Mouse (Mus musculus) hindbrain, embryonic 11.5 days (tissue): ENCODE results near the gene Gm49325. TPM values are rescaled to one million over a fixed set of nuclear protein-coding genes. Genes with fewer than 3 reads are reported as not detected.
"Not testable (repeated sequence)": the region's sequence is repeated elsewhere in the genome, so short reads cannot be mapped to it uniquely, and the experiment has no call there.

Source experiments
- ATAC-seq: fragments of 200-750 bp; cut with Nextera tagmentation; 2 replicates; pipeline ENCODE4 v1.8.0; 2017; ENCODE audit warnings: mild to moderate bottlenecking, moderate TSS enrichment, moderate library complexity; ENCODE audit not compliant: low FRiP score
- DNase-seq: peaks from one replicate; pipeline ENCODE4 v3.0.0-alpha.2; 2015; ENCODE audit warnings: low spot score
- H3K27ac ChIP-seq: fragments of 300-500 bp; sonication (generic); 2 replicates; pipeline ENCODE4 v1.5.1; 2014; ENCODE audit warnings: mild to moderate bottlenecking, low read depth, low read length
- H3K27me3 ChIP-seq: fragments of 300-500 bp; sonication (generic); 2 replicates; pipeline ENCODE4 v1.6.1; 2014; ENCODE audit warnings: mild to moderate bottlenecking, low read length, moderate library complexity, mixed read lengths; ENCODE audit not compliant: control insufficient read depth, insufficient read depth
- H3K36me3 ChIP-seq: fragments of 300-500 bp; sonication (generic); 2 replicates; pipeline ENCODE4 v1.6.1; 2014; ENCODE audit warnings: mild to moderate bottlenecking, low read length, moderate library complexity, mixed read lengths; ENCODE audit not compliant: control insufficient read depth, insufficient read depth
- H3K4me1 ChIP-seq: fragments of 300-500 bp; sonication (generic); replicated peaks from 2 replicates; pipeline ENCODE4 v1.6.1; 2014; ENCODE audit warnings: low read length, mixed read lengths; ENCODE audit not compliant: control insufficient read depth, insufficient read depth
- H3K4me2 ChIP-seq: fragments of 300-500 bp; sonication (generic); replicated peaks from 2 replicates; pipeline ENCODE4 v1.6.1; 2014; ENCODE audit warnings: mild to moderate bottlenecking, low read depth, low read length
- H3K4me3 ChIP-seq: fragments of 300-500 bp; sonication (generic); 2 replicates; pipeline ENCODE4 v1.5.1; 2014; ENCODE audit warnings: low read depth, low read length
- H3K9ac ChIP-seq: fragments of 300-500 bp; sonication (generic); 2 replicates; pipeline ENCODE4 v1.6.1; 2014; ENCODE audit warnings: low read depth, low read length
- H3K9me3 ChIP-seq: fragments of 300-500 bp; sonication (generic); 2 replicates; pipeline ENCODE4 v1.6.1; 2016; ENCODE audit warnings: low read length; ENCODE audit not compliant: control insufficient read depth
- WGBS: fragments of 180-500 bp; shearing (Covaris S2); extraction: QIAGEN DNeasy Blood & Tissue Kit; methylation state at CpG from one replicate; pipeline ENCODE4 v1.1.7; 2014; 5-methylcytosine and 5-hydroxymethylcytosine counted together
- polyA plus RNA-seq: library from polyadenylated mRNA; unstranded; fragments of >200 nt; fragmentation: Nextera tagmentation; extraction: Ambion mirVana; gene quantifications from 2 replicates; pipeline ENCODE4 v1.2.1, GENCODE M21; 2014

The Gm49325 gene
- polyA plus RNA-seq, 1 experiment from 2014 or later, result not detected

DNA sequence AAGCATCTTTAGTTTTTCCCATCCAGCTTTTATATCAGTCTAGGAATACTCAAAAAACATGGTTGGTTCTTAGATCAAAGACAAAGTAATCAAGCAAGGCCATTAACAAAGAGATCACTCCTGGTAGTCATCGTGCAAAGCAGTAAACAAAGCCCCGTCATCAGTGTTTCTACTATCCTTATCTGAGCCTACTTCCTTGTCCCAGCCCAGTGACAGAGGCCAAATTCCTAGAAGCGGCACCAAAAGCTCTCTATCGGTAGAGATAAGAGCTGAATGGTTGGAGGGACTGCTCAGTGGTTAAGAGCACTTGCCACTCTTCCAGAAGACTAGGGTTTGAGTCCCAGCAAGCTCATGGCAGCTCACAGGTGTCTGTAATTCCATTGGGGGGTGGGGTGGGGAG lies 65.5 kb downstream of the Gm49325 start:
- DNase-seq, result no peak

DNA sequence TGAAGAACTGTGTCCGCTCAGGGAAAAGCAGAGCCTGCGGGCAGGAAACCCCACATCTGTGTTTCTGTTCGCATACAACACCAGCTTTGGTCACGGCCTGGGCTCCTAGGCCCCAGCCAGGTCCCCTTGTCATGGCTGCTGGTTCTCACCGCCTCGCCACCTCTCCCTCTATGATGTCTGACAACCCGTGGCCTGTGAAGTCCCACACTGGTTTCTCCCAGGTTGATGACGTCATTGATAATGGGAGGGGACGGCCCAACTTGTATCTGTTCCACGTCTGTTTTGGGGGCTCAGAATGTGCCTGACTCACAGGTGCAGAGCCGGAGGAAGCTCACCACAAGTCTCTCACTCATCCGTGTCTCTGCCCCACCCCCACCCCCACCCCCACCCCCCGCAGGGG lies 67.8 kb downstream of the Gm49325 start:
- H3K27ac ChIP-seq, result no peak overlapping the region
- H3K36me3 ChIP-seq, result no peaks in the 10 kb centered on the region
- ATAC-seq, result no peak
- 49% methylated on average over 13 of the region's 13 CpGs for WGBS
- no peak overlapping the region for H3K4me2 ChIP-seq
- H3K4me3 ChIP-seq, result no peak overlapping the region
- H3K9ac ChIP-seq, result no peak overlapping the region
- no peak for DNase-seq
- H3K9me3 ChIP-seq, result no peaks in the 10 kb centered on the region
- H3K27me3 ChIP-seq, result peaks cover 18% of the 10 kb centered on the region
- H3K4me1 ChIP-seq, result no peaks in the 10 kb centered on the region; the same call in 1 of the 2 replicates

More for the DNA sequence above, 65.5 kb downstream of the Gm49325 start:
- Histone ChIP-seq H3K4me3 (no peak overlapping the region), H3K36me3 (no peaks in the 10 kb centered on the region), H3K9ac (no peak overlapping the region), H3K4me2 (no peak overlapping the region), H3K9me3 (no peaks in the 10 kb centered on the region), H3K27me3 (no peaks in the 10 kb centered on the region; the same call in 1 of the 2 replicates), H3K4me1 (no peaks in the 10 kb centered on the region), H3K27ac (no peak overlapping the region)
- 82% methylated on average over 4 of the region's 4 CpGs for WGBS
- no peak for ATAC-seq

DNA sequence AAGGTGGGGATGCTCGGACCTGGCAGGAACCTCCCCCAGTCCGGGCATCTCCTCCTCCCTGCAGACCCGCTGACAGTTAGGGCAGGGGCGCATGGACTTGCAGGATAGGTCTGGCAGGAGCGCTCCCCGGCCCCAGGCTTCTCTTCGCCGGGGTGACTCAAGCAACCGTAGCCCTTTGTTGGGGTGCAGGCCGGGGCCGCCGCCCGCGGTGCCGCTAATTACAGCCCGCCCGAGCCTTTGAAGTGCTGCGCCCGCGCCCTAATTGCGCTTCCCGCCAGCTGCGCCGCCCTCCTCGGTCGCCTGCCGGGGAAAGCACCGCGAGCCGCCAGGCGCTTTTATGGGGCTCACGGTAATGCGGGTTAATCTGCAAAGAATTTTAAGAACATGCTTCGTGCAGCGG lies 71.6 kb downstream of the Gm49325 start:
- H3K27ac ChIP-seq, result no peak overlapping the region
- no peaks in the 10 kb centered on the region for H3K36me3 ChIP-seq
- no peaks in the 10 kb centered on the region; the same call in 1 of the 2 replicates for H3K4me1 ChIP-seq
- H3K9me3 ChIP-seq, result no peaks in the 10 kb centered on the region
- DNase-seq, result peak; percentile 48
- peak overlapping the region; percentile 28 for H3K4me3 ChIP-seq
- peaks cover 20% of the 10 kb centered on the region for H3K27me3 ChIP-seq
- WGBS, result 0% methylated on average over 35 of the region's 35 CpGs
- no peak overlapping the region for H3K9ac ChIP-seq
- peak overlapping the region; percentile 56 for H3K4me2 ChIP-seq
- peak; percentile 17; the same call in 1 of the 2 replicates for ATAC-seq

DNA sequence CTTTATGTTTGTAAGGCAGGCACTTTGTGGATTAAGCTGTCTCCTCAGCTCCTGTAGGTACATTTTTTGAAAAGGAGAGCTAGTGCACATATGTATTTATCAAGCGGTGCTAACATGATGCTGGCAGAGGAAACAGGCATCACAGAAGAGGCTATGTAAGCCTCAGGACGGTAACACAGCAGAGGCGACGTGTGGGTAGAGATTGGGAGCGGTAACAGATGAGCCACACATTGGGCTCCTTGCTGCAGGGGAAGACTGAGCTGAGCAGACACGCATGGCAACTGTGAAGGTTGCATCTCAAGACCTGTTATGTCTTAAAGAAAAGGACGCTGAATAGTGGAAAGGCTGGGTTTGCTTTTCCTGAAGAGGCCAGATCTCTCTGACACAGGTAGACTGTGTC lies 77.0 kb downstream of the Gm49325 start:
- no peak for DNase-seq
- Histone ChIP-seq H3K4me3 (no peak overlapping the region), H3K36me3 (no peaks in the 10 kb centered on the region), H3K9me3 (no peaks in the 10 kb centered on the region), H3K4me1 (no peaks in the 10 kb centered on the region), H3K27ac (no peak overlapping the region), H3K4me2 (no peak overlapping the region), H3K27me3 (peaks cover 25% of the 10 kb centered on the region), H3K9ac (no peak overlapping the region)
- ATAC-seq, result no peak
- 75% methylated on average over 7 of the region's 7 CpGs for WGBS

DNA sequence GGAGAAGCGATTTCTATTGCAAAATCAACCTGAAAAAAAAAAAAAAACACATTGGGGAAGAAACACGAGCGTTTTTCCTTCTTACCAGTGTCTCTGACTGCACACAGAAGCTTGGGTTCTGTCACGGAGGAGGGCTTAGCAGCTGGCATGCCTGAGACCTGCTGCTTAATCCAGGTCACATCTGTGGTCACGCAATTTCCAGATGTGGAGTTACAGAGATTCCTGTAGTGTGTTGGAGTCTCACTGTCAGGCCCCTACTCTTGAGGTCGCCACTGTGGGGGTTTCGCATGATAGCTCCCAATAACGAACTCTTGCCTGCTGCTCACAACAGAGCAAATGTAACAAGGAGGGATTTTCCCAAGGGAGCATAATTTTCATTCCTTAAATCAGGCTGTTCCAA lies 78.2 kb downstream of the Gm49325 start:
- Histone ChIP-seq H3K27me3 (peaks cover 17% of the 10 kb centered on the region), H3K4me1 (no peaks in the 10 kb centered on the region), H3K36me3 (no peaks in the 10 kb centered on the region), H3K4me3 (no peak overlapping the region), H3K27ac (no peak overlapping the region), H3K4me2 (no peak overlapping the region), H3K9ac (no peak overlapping the region), H3K9me3 (no peaks in the 10 kb centered on the region)
- ATAC-seq, result no peak
- no peak for DNase-seq
- WGBS, result 44% methylated on average over 8 of the region's 8 CpGs

DNA sequence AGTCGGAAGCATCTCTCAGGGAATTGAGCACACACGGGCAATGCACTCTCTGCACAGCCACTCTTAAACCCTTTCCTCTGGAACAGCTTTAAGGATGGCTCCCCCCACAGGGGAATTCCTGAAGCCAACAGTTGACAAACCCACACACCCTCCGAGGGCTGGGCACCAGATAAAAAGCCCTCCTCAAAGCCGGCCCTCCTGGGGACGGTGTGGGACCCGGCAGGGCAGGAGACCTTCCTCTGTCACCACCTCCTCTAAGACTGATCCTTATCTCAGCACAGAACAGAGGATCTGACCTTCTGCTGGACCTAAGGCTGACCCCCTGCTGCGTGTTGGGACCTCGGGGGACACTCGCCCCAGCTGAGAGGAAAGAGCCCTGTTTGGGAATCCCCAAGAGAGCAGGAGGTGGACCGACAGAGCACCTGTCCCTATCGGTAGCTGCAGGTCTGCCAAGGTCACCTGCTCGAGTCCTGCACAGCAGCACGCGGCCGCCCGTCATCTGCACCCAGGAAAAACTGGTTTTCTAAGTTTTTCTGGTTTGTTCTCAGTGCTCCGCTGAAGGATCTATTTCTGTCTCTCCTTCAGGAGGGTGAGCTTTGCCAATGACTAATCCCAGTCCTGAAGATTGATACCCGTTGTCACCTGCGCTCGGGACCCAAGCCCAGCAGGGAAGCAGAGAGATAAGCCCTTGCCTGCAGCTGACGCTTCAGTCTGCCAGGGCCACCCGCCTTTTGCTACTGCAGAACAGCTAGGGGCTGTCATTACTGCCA lies 80.1 kb downstream of the Gm49325 start, which contains the start of gene Tspear:
Gene Tspear, plus strand, starts transcription at position 675 of the 770 bp plus-strand sequence.
- Histone ChIP-seq H3K27ac (no peak within 1 kb of the TSS), H3K4me2 (no peak within 1 kb of the TSS), H3K36me3 (no peaks in the 10 kb centered on the region), H3K4me3 (no peak within 1 kb of the TSS), H3K9ac (no peak within 1 kb of the TSS), H3K27me3 (peaks cover 17% of the 10 kb centered on the region), H3K4me1 (no peaks in the 10 kb centered on the region), H3K9me3 (no peaks in the 10 kb centered on the region)
- ATAC-seq, result no peak
- WGBS, result 5% methylated on average over 22 of the region's 22 CpGs
- DNase-seq, result peak; percentile 5

DNA sequence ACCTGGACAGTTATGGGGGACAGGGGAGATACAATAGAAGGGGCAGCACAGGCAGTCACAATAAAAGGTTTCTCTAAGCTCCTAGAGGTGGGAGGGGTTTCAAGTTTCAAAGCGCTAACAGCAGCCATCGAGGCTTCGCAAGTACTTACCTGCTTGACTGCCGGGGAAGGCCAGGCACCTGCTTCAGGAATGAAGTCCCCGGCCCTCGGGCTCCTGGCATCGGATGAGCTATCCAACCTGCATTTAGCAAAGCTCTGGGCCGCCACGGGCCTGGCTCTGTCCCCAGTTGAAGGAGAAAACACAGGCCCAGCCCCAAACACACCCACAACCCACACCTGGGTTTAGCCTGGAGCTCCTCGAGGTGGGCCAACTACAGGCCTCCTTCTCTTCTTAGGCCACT lies 81.0 kb downstream of the Gm49325 start:
- no peak overlapping the region for H3K4me2 ChIP-seq
- H3K4me3 ChIP-seq, result no peak overlapping the region
- 22% methylated on average over 10 of the region's 10 CpGs for WGBS
- peaks cover 17% of the 10 kb centered on the region for H3K27me3 ChIP-seq
- no peak for ATAC-seq
- H3K9me3 ChIP-seq, result no peaks in the 10 kb centered on the region
- DNase-seq, result no peak
- H3K4me1 ChIP-seq, result no peaks in the 10 kb centered on the region
- H3K9ac ChIP-seq, result no peak overlapping the region
- no peaks in the 10 kb centered on the region for H3K36me3 ChIP-seq
- no peak overlapping the region for H3K27ac ChIP-seq

DNA sequence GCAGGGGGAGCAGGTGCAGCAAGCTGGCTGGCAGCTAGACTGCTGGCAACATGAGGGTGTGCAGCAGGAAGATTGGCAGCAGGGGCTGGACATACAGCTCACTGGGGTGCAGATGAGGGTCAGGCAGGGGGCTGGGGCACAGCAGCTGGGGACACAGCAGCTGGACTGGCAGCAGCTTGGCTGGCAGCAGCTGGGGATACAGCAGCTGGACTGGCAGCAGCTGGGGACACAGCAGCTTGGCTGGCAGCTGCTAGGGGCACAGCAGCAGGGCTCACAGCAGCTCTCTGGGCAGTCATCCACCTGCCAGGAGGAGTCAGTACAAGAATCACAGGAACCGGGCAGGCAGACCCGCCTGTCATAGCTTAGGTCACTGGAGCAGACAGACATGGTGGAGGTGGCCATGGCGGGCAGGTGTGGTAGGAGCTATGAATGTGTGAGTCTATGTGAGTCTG lies 84.4 kb downstream of the Gm49325 start, which contains the start of gene Gm19402:
Gene Gm19402, minus strand, starts transcription at position 402 of the 452 bp plus-strand sequence.
- DNase-seq, result peak; percentile 10
- not testable (repeated sequence) for H3K4me2 ChIP-seq, H3K9me3 ChIP-seq, ATAC-seq, H3K36me3 ChIP-seq, H3K27ac ChIP-seq, H3K4me3 ChIP-seq, H3K9ac ChIP-seq, H3K4me1 ChIP-seq
- 72% methylated on average over 3 of the region's 3 CpGs for WGBS
- peaks cover 16% of the 10 kb centered on the region for H3K27me3 ChIP-seq
